ENCODE assay signal across 15 mouse cellular contexts in the genomic region with DNA sequence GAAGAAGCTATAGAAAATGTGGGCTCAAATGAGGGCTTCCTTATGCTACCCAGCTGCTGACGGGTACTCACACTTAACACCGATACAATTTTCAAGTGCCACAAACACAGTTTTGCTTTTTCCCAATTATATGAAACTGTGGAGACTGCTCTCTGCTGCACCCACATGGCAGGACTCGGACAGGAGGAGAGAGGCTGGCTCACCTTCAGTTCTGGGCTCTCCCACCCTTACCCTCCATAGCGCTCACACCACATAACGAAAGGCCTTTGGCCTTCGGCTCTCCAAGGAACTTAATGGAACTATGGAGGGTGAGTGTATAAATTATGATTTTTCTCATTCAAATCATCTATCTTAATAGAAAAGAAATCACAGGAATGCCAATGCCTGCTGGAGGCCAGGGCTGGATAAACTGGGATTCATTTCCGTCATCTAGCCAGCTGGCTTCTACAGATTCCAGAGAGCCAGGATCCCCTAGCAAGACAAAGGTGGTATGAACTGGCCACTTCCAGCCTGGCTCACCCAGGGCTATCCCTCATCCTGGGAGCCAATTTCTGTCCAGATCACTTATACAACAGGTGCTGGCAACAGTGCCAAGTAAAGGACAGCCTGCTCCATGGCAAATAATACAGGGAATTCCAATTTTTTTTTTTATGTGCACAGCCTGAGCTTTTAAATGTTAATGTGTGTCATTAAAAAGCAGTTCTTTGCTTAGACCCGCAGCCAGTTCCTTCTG. TPM values are rescaled to one million over a fixed set of nuclear protein-coding genes. Genes with fewer than 3 reads are reported as not detected.
DNase-seq lines count a peak whose midpoint lies in the region; ATAC-seq and TF ChIP-seq lines count a peak whose summit lies in the region.
"Had no signal": no experiment of that assay in that cellular context is flagged by ENCODE, and none has a peak within 500 bp of the region (broad histone marks: within the 10 kb centered on the region; RNA-seq: fewer than 3 reads in every experiment).

No protein-coding gene starts in this region.

- WGBS in forebrain, postnatal 0 days, result 59% methylated on average over 8 of the region's 8 CpGs
- 80% methylated on average over 8 of the region's 8 CpGs for WGBS in forebrain, embryonic 10.5 days
- WGBS in kidney, embryonic 16.5 days, result 85% methylated on average over 8 of the region's 8 CpGs
- WGBS in liver, postnatal 0 days (ENCODE audit: insufficient replicate concordance), result 77% methylated on average over 8 of the region's 8 CpGs

- DNase-seq in forebrain, postnatal 0 days, result no peak
- DNase-seq in forebrain, embryonic 10.5 days (ENCODE audit: extremely low spot score, low spot score), result no peak
- DNase-seq in kidney, adult 9 months, result peak; percentile 18
- DNase-seq in cerebellum, adult 9-11 months, result peak; percentile 74
- DNase-seq in liver, postnatal 0 days, result no peak
- no peak for DNase-seq in adrenal gland, postnatal 36 days
- DNase-seq: adrenal gland, adult 2 months; heart, postnatal 36 days; left cerebral cortex, postnatal 4 days had no signal

- no peak for TF ChIP-seq EP300 in ES-Bruce4 (IDR thresholded peaks at IDR 0.05; ENCODE audit: insufficient read depth, low read depth, low read length)
- no peak for TF ChIP-seq EP300 in liver, postnatal 0 days (IDR thresholded peaks at IDR 0.05; ENCODE audit: low read depth)

- no peak for TF ChIP-seq POLR2A in ES-Bruce4 (IDR thresholded peaks at IDR 0.05; ENCODE audit: insufficient read depth, low read length)

- H3K27ac ChIP-seq in forebrain, postnatal 0 days (ENCODE audit: low read depth, low read length), result no peak overlapping the region
- no peak overlapping the region for H3K27ac ChIP-seq in forebrain, embryonic 10.5 days
- H3K27ac ChIP-seq in kidney, embryonic 16.5 days (ENCODE audit: low read length), result no peak overlapping the region
- no peak overlapping the region for H3K27ac ChIP-seq in ES-Bruce4 (ENCODE audit: insufficient read depth, low read length)
- H3K27ac ChIP-seq in liver, postnatal 0 days (ENCODE audit: low read depth), result no peak overlapping the region
- H3K27ac ChIP-seq: embryonic facial prominence, embryonic 12.5 days; heart, embryonic 10.5 days; liver, embryonic 14.5 days had no signal

- peaks cover 19% of the 10 kb centered on the region for H3K36me3 ChIP-seq in forebrain, postnatal 0 days (ENCODE audit: insufficient read depth)
- peaks cover 19% of the 10 kb centered on the region for H3K36me3 ChIP-seq in forebrain, embryonic 10.5 days (replicated peaks)
- H3K36me3 ChIP-seq in kidney, embryonic 16.5 days (ENCODE audit: insufficient read depth, low read length), result no peaks in the 10 kb centered on the region
- H3K36me3 ChIP-seq in ES-Bruce4 (ENCODE audit: control insufficient read depth, insufficient read depth, low read length, poor library complexity, severe bottlenecking), result no peaks in the 10 kb centered on the region
- no peaks in the 10 kb centered on the region for H3K36me3 ChIP-seq in liver, postnatal 0 days (replicated peaks; ENCODE audit: insufficient read depth, low read length)
- H3K36me3 ChIP-seq: heart, embryonic 10.5 days had no signal

- H3K9me3 ChIP-seq in forebrain, postnatal 0 days (ENCODE audit: low read length), result no peaks in the 10 kb centered on the region
- no peaks in the 10 kb centered on the region for H3K9me3 ChIP-seq in forebrain, embryonic 10.5 days
- no peaks in the 10 kb centered on the region for H3K9me3 ChIP-seq in kidney, embryonic 16.5 days (ENCODE audit: low read length)
- H3K9me3 ChIP-seq in ES-Bruce4 (replicated peaks; ENCODE audit: control insufficient read depth, insufficient read depth, low read length, poor library complexity, severe bottlenecking), result no peaks in the 10 kb centered on the region
- no peaks in the 10 kb centered on the region for H3K9me3 ChIP-seq in liver, postnatal 0 days (ENCODE audit: low read length)
- H3K9me3 ChIP-seq: embryonic facial prominence, embryonic 12.5 days; heart, embryonic 10.5 days had no signal

- ATAC-seq in forebrain, postnatal 0 days, result peak; percentile 34
- no peak for ATAC-seq in kidney, embryonic 16.5 days (ENCODE audit: low FRiP score, low TSS enrichment)
- no peak for ATAC-seq in liver, postnatal 0 days

- no peak overlapping the region for H3K9ac ChIP-seq in forebrain, postnatal 0 days
- H3K9ac ChIP-seq in kidney, embryonic 16.5 days (replicated peaks; ENCODE audit: low read length), result no peak overlapping the region
- no peak overlapping the region for H3K9ac ChIP-seq in ES-Bruce4 (ENCODE audit: low read depth, poor library complexity, severe bottlenecking)
- no peak overlapping the region for H3K9ac ChIP-seq in liver, postnatal 0 days (replicated peaks)
- H3K9ac ChIP-seq: embryonic facial prominence, embryonic 12.5 days; liver, embryonic 14.5 days had no signal

- H3K4me1 ChIP-seq in forebrain, postnatal 0 days (ENCODE audit: insufficient read depth), result no peaks in the 10 kb centered on the region
- peaks cover 23% of the 10 kb centered on the region for H3K4me1 ChIP-seq in forebrain, embryonic 10.5 days
- peaks cover 7% of the 10 kb centered on the region; the same call in 1 of the 2 replicates for H3K4me1 ChIP-seq in kidney, embryonic 16.5 days (ENCODE audit: insufficient read depth, low read length)
- H3K4me1 ChIP-seq in ES-Bruce4 (ENCODE audit: control insufficient read depth, insufficient read depth, low read length), result no peaks in the 10 kb centered on the region
- 0 out of 2 replicates have a peak, but pooled peaks cover 5% of the 10 kb centered on the region for H3K4me1 ChIP-seq in liver, postnatal 0 days (ENCODE audit: insufficient read depth)

- peak; percentile 28; the same call in 1 of the 2 replicates for TF ChIP-seq CTCF in forebrain, postnatal 0 days (IDR thresholded peaks at IDR 0.05; ENCODE audit: low read depth)
- peak; percentile 1 for TF ChIP-seq CTCF in ES-Bruce4 (IDR thresholded peaks at IDR 0.05; ENCODE audit: low read depth, low read length)
- TF ChIP-seq CTCF in liver, postnatal 0 days (IDR thresholded peaks at IDR 0.05; ENCODE audit: low read depth), result no peak

- no peaks in the 10 kb centered on the region for H3K27me3 ChIP-seq in forebrain, postnatal 0 days (ENCODE audit: insufficient read depth, low read length)
- no peaks in the 10 kb centered on the region for H3K27me3 ChIP-seq in forebrain, embryonic 10.5 days (ENCODE audit: poor library complexity, severe bottlenecking)
- H3K27me3 ChIP-seq in kidney, embryonic 16.5 days (ENCODE audit: insufficient read depth, low read length), result no peaks in the 10 kb centered on the region
- no peaks in the 10 kb centered on the region for H3K27me3 ChIP-seq in ES-Bruce4 (ENCODE audit: control insufficient read depth, insufficient read depth, low read length, poor library complexity, severe bottlenecking)
- H3K27me3 ChIP-seq in liver, postnatal 0 days (ENCODE audit: insufficient read depth, low read length), result no peaks in the 10 kb centered on the region
- H3K27me3 ChIP-seq: embryonic facial prominence, embryonic 12.5 days had no signal

- H3K4me3 ChIP-seq in forebrain, postnatal 0 days (ENCODE audit: low read depth, low read length), result no peak overlapping the region
- no peak overlapping the region for H3K4me3 ChIP-seq in forebrain, embryonic 10.5 days
- H3K4me3 ChIP-seq in kidney, embryonic 16.5 days (ENCODE audit: low read length), result no peak overlapping the region
- H3K4me3 ChIP-seq in ES-Bruce4 (ENCODE audit: low read depth, low read length), result no peak overlapping the region
- no peak overlapping the region for H3K4me3 ChIP-seq in liver, postnatal 0 days (ENCODE audit: low read depth, low read length)
- H3K4me3 ChIP-seq: embryonic facial prominence, embryonic 12.5 days; heart, embryonic 10.5 days had no signal

- H3K4me2 ChIP-seq in forebrain, postnatal 0 days (ENCODE audit: low read depth), result no peak overlapping the region
- no peak overlapping the region for H3K4me2 ChIP-seq in kidney, embryonic 16.5 days (replicated peaks; ENCODE audit: low read depth, low read length)
- H3K4me2 ChIP-seq in liver, postnatal 0 days (ENCODE audit: low read depth, low read length), result no peak overlapping the region
- H3K4me2 ChIP-seq: embryonic facial prominence, embryonic 12.5 days; midbrain, embryonic 11.5 days had no signal

RNA-seq across cellular contexts. Expression of gene Eif4e3, which starts 36.7 kb away (rescaled TPM):
- 12.9 and 13.3 TPM in 2 replicates for total RNA-seq in forebrain, postnatal 0 days (2014; rRNA removed)
- polyA plus RNA-seq in forebrain, postnatal 0 days (2015; fragmentation: Nextera tagmentation; extraction: Ambion mirVana), result 4.7 and 6.0 TPM in 2 replicates
- polyA plus RNA-seq in forebrain, embryonic 10.5 days (2016; fragmentation: Nextera tagmentation; extraction: Ambion mirVana), result 12.7 and 13.4 TPM in 2 replicates
- 17.6 and 18.5 TPM in 2 replicates for polyA plus RNA-seq in kidney, embryonic 16.5 days (2015; fragmentation: Nextera tagmentation; extraction: Ambion mirVana)
- polyA plus RNA-seq in ES-Bruce4 (2011; ENCODE audit: insufficient read depth, insufficient read length, low read depth, missing spikeins), result 6.4 and 8.6 TPM in 2 replicates
- polyA plus RNA-seq in liver, postnatal 0 days (2015; fragmentation: Nextera tagmentation; extraction: Ambion mirVana), result 3.8 and 4.3 TPM in 2 replicates
- 10 to 100 TPM; 28.1 to 30.6 TPM for total RNA-seq in adrenal gland, postnatal 36 days (2021)

RNA-seq across cellular contexts. Expression of gene Gm20696, which starts 36.7 kb away (rescaled TPM):
- total RNA-seq in forebrain, postnatal 0 days (2014; rRNA removed), result 2.2 and 3.0 TPM in 2 replicates
- 1.5 and 2.6 TPM in 2 replicates for polyA plus RNA-seq in forebrain, postnatal 0 days (2015; fragmentation: Nextera tagmentation; extraction: Ambion mirVana)
- polyA plus RNA-seq in forebrain, embryonic 10.5 days (2016; fragmentation: Nextera tagmentation; extraction: Ambion mirVana), result 2.7 and 3.6 TPM in 2 replicates
- 1.7 and 2.1 TPM in 2 replicates for polyA plus RNA-seq in kidney, embryonic 16.5 days (2015; fragmentation: Nextera tagmentation; extraction: Ambion mirVana)
- 0.24 TPM in 1 of 2 replicates, not detected in the other for polyA plus RNA-seq in ES-Bruce4 (2011; ENCODE audit: insufficient read depth, insufficient read length, low read depth, missing spikeins)
- 0.86 and 1.2 TPM in 2 replicates for polyA plus RNA-seq in liver, postnatal 0 days (2015; fragmentation: Nextera tagmentation; extraction: Ambion mirVana)
- total RNA-seq in adrenal gland, postnatal 36 days (2021), result 1 to 10 TPM; 3.4 to 4.7 TPM

Comparison
In these comparisons a context has a peak if more than half of its experiments do, and no peak if none do; other contexts are left out.
1. DNase-seq: peak in kidney, adult 9 months (single experiment) and cerebellum, adult 9-11 months (single experiment); none in forebrain, postnatal 0 days (single experiment), forebrain, embryonic 10.5 days (single experiment), liver, postnatal 0 days (single experiment) and adrenal gland, postnatal 36 days (0 of 2).